Mouse (Mus musculus): ENCODE measurements at regions not wholly inside any gene's neighbourhood (a gene's known extent, or its start where the extent isn't known, plus 50 kb on each side); places are given as distances from the start of the nearest gene placed in this dataset.
"Not testable (repeated sequence)": the region's sequence is repeated elsewhere in the genome, so short reads cannot be mapped to it uniquely, and the experiment has no call there.

DNA sequence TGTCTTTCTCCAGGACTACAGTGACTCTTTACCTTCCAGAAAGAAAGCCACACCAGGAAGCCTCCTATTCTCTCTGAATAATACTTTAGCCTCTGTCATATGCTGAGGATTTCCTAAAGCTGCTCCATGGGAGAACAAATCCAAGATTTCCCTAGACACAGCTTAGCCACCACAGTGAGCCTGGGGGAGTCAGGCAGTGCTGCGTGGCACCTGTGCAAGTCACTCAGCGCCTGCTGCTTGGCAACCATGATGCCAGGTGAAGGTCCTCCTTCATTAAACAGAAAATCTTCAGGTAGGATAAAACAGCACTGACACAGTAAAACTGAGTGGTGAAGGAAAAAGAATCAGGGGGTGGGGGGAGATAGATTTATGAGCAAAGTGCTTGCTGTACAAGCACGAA, 109.9 kb upstream of the Gadl1 start:
- no peak for DNase-seq

DNA sequence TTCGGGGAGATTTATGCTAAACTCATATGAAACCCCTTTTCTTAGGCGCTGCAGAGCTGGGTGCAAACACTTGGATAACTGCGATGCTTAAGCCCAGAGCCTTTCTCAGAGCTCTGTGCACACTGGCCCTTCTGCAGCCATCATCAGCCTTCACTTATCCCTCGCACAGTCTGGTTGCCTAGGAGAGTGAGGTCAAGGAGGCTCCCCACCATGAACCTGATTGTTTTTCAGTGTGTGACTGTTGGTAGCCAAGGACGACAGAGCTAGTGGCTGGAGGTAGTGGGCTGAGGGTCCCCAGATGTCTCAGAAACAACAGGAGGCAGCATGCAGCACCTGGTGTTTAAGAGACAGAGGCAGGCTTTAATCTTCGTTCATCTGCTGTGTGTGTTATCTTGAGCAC, 108.6 kb upstream of the Gadl1 start:
- DNase-seq: no peak

DNA sequence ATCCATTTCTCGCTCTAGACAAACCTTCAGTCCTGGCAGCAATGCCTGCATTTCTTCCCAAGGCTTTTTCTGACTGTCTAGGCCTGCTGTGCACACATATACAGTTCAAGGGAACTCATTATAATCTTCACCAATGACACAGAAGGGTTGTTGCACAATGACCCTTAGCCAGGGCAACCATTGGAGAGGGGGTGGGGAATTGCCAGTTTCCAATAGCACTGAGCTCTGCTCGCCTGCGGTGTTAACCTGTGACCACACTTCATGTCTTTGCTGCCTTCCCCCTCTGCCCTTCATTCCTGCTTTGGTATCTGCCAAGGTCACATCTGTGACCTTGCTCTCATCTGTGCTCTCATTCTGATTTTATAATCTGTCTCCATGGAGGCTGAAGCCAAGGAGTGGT, 106.2 kb upstream of the Gadl1 start:
- DNase-seq: no peak

DNA sequence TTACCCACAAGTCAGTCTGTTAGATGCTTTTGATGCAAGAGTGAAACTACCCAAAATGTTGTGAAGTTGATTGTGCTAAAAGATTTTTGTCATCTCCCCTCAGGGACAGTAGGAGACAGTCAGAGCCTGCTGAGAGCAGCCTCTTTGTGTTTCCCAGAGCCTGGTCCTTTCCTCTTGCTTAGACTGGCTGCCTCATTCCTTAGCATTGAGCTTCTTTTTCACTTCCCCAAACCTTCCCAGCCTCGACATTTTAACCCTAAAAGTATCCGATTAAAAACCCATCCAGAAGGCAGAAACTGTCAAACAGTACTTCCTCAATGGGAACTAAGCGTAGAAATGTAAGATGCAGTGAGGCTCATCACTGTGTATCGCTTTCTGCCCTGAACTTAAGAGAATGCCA, 104.0 kb upstream of the Gadl1 start:
- no peak for DNase-seq

DNA sequence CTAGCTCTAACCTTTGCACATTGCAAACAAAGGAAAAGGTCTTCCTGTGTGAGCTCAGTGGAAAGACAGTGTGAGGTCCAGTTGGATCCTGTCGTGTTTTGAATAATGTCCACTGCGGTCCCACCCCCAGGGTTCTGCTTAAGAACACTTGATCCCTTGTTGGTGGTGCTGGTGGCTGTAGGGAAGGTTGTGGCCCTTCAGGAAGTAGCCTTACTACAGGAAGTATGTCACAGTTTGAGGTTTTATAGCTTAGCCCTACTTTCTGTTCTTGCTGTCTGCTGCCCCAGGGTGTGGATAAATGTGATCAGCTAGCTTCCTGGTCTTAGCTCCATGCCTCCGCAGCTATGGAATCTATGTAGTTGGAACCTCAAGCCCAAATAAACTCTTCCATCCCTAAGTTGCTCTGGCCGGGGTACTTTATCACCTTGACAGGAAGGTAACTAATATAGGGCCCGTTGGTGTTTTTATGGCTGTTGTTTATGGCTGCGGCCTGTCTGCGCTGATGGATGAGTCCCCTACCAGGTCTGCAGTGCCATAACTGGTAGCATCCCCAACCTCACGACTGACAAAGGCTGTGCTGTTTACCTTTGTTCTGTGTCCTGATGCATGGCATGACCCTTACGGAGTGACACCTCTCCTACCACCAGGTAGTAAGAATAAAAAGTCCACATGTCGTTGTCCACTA, 103.1 kb upstream of the Gadl1 start:
- no peak for DNase-seq

DNA sequence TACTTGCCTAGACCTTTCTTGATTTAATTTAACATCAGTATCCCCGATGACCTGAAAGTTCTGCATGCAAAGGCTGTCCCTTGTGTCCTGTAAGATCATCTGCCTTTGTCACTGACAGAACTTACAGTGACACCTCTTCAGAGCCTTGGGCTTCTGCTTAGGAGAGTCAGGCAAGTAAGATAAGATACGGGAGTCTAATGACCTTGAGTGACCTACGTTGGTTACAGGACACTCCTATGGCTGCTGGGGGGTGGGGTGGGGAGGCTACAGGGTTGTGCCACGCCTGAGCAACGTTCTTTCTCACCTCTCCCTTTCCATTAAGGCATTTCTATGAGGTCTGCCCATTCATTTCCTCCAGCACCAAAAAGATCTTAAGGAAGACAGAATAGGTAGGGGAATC, 69.1 kb upstream of the Gadl1 start:
- DNase-seq: no peak

DNA sequence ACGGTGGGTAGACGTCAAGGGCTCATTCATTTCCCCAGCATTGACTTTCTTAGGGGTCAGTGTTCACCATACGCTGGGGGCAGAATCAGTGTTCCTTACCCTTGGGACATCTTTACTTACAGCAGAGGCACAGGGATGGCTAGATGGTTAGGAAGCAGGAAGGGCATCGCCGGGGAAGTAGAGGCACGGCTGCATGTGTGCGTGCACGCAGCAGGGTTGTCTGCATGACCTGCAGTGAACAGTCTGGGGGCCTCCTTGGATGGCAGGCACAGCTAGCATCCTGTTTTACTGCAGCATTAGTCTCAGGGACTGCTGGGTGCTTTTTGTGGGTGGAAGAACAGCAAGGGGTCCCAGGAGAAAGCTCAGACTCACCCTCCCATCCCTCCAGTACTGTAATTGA, 68.5 kb upstream of the Gadl1 start:
- DNase-seq: no peak

DNA sequence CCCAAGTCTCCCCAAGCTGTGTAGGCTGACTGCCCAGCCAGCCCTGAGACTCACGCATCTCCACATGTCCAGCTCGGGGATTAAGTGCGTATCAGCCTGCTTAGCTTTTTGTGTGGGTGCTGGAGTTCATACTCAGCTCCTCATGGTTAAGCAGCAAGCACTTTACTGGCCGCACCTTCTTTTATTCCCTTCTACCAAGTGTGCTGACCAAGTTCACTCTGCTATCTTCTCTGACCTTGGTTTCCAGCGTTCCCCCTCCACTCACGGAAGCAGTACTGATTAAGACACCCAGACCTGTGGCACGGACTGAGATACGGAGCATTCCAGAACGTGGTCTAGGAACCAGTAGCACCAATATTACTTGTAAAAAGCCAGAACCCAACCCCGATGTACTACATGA, 67.6 kb upstream of the Gadl1 start:
- DNase-seq: no peak

DNA sequence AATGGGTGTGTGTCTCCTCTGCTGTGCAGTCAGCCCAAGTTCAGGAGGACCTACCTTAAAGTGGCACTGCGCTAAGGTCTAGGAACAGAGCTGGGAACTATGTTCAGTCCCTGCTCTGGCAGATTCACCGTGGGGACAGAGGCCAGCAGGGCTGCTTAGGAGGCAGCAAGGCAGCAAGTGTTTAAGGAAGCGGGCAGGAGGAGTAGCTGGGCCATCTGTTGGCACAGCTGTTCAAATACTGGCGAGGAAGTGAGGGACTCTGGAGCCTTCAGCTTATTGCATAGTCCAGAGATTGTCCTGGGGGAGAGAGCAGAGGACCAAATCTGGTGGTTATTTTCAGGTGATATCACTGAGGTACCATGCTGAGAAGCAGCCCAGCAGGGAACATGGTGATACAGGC, 64.9 kb upstream of the Gadl1 start:
- no peak for DNase-seq

DNA sequence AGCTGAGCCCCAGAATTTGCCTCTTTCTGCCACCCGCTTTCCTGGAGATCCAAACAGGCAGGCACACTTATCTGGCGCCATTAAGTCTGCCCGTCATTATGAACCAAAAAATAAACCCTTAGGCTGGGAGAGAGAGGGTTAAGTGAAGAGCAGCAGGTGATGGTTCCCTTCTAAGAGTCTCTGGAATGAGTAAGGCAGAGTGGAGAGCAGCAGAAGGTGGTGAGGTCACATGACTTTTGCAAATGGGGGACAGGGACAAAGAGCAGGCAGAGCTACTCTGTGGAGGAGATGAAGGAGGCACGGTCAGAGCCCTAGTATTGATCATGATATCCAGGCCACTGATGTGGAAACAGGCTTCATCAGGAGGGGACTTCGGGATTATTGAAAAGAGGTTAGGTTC, 64.2 kb upstream of the Gadl1 start:
- DNase-seq: no peak

DNA sequence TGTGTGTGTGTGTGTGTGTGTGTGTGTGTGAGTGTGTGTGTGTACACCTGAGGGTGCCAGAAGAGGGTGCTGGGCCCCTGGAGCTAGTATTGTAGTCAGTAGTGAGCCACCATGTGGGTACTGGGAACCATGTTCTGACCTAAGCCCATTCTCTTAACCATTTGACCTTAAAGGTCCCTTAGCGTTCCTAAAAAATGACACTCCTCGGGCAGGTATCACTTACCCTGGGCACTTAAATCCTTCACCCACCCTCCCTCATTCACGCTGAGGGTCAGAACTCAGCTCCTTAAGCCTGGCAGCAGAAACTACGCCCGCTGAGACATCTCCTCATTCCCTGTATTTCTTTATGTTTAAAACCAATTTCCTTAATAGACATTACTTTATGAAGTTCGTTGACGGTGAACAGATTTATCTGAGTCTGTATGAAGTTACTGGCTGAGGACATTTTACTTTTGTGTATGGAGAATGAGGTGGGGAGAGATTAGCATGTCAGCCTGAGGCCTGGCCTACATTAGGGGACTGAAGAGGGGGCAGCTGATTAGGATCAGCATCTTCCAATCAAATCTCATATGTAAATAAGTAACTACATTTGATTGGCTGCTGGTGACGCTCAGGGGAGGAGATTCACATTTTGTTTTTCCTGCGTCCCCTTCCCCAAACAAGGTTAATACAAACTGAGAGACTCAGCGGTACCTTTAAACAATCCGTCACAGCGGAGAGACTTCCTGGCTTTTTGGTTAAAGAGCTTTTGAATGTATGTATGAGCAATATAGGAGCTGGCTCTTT, 61.8 kb upstream of the Gadl1 start:
- DNase-seq: no peak

DNA sequence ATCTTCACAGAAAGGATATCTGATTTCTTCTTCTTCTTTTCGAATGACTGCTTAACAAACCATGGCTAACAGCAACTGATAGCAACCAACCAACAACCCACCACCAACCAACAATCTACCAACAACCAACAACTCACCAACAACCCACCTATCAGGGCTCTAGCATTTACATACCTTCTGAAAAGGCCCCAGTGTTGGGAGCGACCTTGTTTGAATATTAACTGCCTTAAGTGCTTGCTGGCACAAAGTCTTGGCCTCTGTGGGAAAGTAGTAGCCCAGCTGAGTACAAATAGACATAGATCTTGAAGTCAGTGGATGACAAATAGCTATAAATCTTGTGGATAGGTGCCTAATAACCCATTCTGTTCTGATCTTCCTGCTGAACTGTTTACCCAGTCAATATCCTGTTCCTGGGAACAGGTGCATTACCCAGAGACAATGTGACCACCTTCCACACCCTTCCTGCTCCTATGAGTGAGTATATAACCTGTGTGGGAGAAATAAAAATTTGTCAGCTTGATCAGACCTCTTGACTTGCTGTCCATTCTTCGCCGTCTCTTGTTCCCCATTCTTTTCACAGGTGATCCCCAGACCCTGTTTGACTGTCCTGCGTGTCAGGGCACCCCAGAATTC, 55.9 kb upstream of the Gadl1 start:
- not testable (repeated sequence) for DNase-seq

DNA sequence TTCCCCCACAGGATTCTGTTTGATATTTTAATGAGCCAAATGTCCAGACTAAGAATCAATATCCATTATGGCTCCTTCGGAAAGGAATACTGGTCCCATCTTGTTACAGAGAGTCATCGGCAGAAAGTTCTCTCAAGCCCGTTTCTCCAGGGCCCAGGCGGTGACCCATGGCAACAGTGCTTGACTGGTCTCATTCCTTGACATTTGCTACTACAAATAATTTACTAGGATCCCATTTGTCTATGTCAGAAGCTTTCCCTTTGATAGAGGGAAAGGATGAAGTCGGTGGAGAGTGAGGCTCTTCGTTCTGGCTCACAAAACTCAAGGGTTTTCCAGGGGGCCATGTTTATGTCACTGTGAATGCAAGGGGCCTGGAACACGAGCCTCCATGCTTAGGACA, 52.0 kb upstream of the Gadl1 start:
- no peak for DNase-seq

DNA sequence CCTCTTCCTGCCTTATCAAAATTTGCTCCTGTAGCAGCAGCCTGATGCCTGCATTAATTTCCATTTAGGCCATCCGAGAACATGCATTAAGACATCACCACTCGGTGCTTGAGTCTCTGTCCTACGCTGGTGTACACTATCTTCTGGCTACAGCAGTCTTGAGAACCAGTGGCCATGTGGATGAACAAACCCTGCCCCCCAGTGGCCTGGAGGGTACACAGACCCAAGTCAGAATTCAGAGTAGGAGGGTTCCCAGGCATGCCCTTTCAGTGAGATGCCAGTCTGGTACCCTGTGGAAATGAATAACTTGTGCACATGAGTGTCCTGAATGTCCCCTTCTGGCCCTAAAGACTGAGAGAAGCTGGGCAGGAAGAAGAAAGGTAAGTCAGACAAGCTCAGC, 50.4 kb upstream of the Gadl1 start:
- no peak for DNase-seq

Small RNAs in the stretch of these regions (microRNA-seq; reads per million reads assigned to microRNA genes)
- gene Gm22243 (0 reads per million in 2 experiments), gene Gm25510 (0 reads per million in 2 experiments), gene Gm26303 (0 reads per million in 2 experiments), gene Mir467h (0 reads per million in 2 experiments)
